Mouse (Mus musculus): ENCODE results near the gene Olfr1336. TPM values are rescaled to one million over a fixed set of nuclear protein-coding genes. Genes with fewer than 3 reads are reported as not detected.

Olfr1336 gene
- polyA plus RNA-seq (2012): 0.03 TPM in 1 of 2 replicates, not detected in the other

GRCm38 (mm10) chr7:6455868-6456267 is at the start of gene Olfr1336:
Olfr1336 (plus strand) TSS chr7:6456168.

GRCm38 (mm10) chr7:6410043-6410442 is 45.9 kb upstream of the Olfr1336 start, which contains the start of gene Gm20715:
Gm20715 (plus strand) TSS chr7:6410277.

DNA sequence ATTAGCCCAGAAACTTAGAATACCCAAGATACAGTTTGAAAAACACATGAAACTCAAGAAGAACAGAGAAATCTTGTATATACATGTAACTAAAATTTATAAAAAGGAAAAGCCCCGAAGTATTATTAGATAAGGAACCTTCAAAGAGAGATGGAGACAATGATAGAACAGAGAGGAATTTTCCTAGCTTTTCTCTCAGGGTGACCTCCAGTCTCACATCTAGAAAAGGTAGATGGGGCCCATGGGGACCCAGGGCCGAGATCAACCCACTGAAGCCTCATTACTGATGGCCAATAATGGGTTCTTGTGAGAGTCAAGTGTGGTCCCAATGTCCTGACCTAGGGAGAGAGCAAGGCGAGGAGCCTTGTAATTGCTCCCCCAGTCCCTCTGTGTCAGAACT is 17.6 kb upstream of the Olfr1336 start, which contains the start of gene Olfr1344:
TSS of gene Olfr1344 (plus strand) at position 301 of the 400 bp plus-strand sequence.

GRCm38 (mm10) chr7:6466951-6467350 is 11.0 kb downstream of the Olfr1336 start, which contains the start of gene Olfr1346:
Olfr1346 (plus strand) TSS chr7:6467101.

DNA sequence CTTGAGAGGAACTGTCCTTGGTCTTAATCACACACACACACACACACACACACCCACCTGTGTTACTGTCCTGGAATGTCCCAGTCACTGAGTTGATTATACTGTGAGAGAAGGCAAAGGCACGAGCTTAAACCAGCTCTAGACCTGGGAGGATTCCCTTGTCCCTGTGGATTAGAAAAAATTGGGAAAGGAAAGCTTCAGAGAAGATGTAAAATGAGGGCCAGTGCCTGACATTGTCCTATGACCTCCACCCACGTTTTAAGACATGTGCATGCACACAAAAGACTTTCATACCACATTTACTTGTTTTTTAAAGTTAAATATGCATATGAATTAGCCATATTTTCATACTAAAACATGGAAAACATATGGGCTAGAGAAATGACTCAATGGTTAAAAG is 30.9 kb downstream of the Olfr1336 start, which contains the start of gene Olfr5:
TSS of gene Olfr5 (minus strand) at position 101 of the 400 bp plus-strand sequence.

GRCm38 (mm10) chr7:6499655-6500054 is 43.7 kb downstream of the Olfr1336 start, which contains the start of gene Olfr1347:
Olfr1347 (minus strand) TSS chr7:6499755.

GRCm38 (mm10) chr7:6508648-6509047 is 52.7 kb downstream of the Olfr1336 start, which contains the start of gene Olfr1348:
Olfr1348 (minus strand) TSS chr7:6508748.

Other genes starting within 250 kb of the Olfr1336 start
- not detected in 2 replicates for gene Zscan5b, start 233.9 kb upstream of the Olfr1336 start, polyA plus RNA-seq (2012)
- not detected in 2 replicates for gene Epp13, start 203.5 kb upstream of the Olfr1336 start, polyA plus RNA-seq (2012)
- 0.19 and 0.44 TPM in 2 replicates for gene Zfp667, start 169.6 kb upstream of the Olfr1336 start, polyA plus RNA-seq (2012)
- gene Zfp583, start 124.9 kb upstream of the Olfr1336 start, polyA plus RNA-seq (2012): 1.9 and 2.0 TPM in 2 replicates
- gene Gm3854, start 112.4 kb upstream of the Olfr1336 start, polyA plus RNA-seq (2012): not detected in 2 replicates
- gene Zfp78, start 92.9 kb upstream of the Olfr1336 start, polyA plus RNA-seq (2012): 0.02 and 0.08 TPM in 2 replicates
- 0.83 and 1.3 TPM in 2 replicates for gene Zfp28, start 72.9 kb upstream of the Olfr1336 start, polyA plus RNA-seq (2012)
- gene Smim17, start 57.5 kb upstream of the Olfr1336 start, polyA plus RNA-seq (2012): not detected in 2 replicates
- gene Gm20715, start 45.9 kb upstream of the Olfr1336 start, polyA plus RNA-seq (2012): not detected in 2 replicates
- not detected in 2 replicates for gene Olfr1344, start 17.5 kb upstream of the Olfr1336 start, polyA plus RNA-seq (2012)
- gene Olfr1346, start 10.9 kb downstream of the Olfr1336 start, polyA plus RNA-seq (2012): not detected in 2 replicates
- not detected in 2 replicates for gene Olfr5, start 30.8 kb downstream of the Olfr1336 start, polyA plus RNA-seq (2012)
- gene Olfr1347, start 43.6 kb downstream of the Olfr1336 start, polyA plus RNA-seq (2012): not detected in 2 replicates
- not detected in 2 replicates for gene Olfr1348, start 52.6 kb downstream of the Olfr1336 start, polyA plus RNA-seq (2012)
- gene Olfr1349, start 66.8 kb downstream of the Olfr1336 start, polyA plus RNA-seq (2012): not detected in 2 replicates
- gene Olfr1350, start 108.7 kb downstream of the Olfr1336 start, polyA plus RNA-seq (2012): not detected in 2 replicates
- gene Zim1, start 240.3 kb downstream of the Olfr1336 start, polyA plus RNA-seq (2012): not detected in 2 replicates

Data from megakaryocyte-erythroid progenitor cell, adult 5 weeks (primary cell).